Mouse (Mus musculus) liver, adult 2 months (tissue): ENCODE results near the gene Gm20388.

ENCODE experiments used
- CTCF ChIP-seq: fragments of 200-500 bp; IDR thresholded peaks from 2 replicates; pipeline ENCODE4 v1.5.1; 2011; ENCODE audit warnings: low read depth, low read length, control low read depth
- POLR2A ChIP-seq: fragments of 200-500 bp; IDR thresholded peaks from 2 replicates; pipeline ENCODE4 v1.6.1; 2011; ENCODE audit warnings: low read length, control low read depth; ENCODE audit not compliant: insufficient read depth; ENCODE audit errors: extremely low read depth

DNA sequence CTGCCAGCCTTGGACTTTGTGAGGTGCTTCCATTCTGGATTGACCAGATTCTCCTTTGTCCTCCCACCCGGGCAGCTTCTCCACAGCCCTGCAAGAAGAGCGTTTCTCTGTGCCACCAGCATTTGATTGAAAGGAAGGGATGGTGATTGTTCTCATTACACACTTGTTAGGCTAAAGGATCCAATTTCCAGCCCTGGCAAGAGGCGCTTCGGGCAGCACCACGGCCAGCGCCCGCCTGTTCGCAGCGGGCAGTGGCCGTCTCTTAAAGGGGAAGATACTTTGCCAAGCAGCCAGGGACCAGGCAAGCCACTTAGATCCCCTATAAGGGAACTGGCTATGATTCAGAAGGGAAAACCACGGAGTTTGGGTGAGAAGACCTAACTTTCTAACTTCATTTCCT is 3980.6 kb downstream of the Gm20388 start:
- TF ChIP-seq CTCF (no peak), POLR2A (no peak)
